Mouse (Mus musculus) forebrain, embryonic 10.5 days (tissue): ENCODE data around the gene Slc51a. TPM values are rescaled to one million over a fixed set of nuclear protein-coding genes. Genes with fewer than 3 reads are reported as not detected.
"Not testable (repeated sequence)": the region's sequence is repeated elsewhere in the genome, so short reads cannot be mapped to it uniquely, and the experiment has no call there.

ENCODE experiments used
- DNase-seq: peaks from one replicate; pipeline ENCODE4 v3.0.0-alpha.2; 2017; ENCODE audit warnings: low spot score; ENCODE audit errors: extremely low spot score
- H3K27ac ChIP-seq: fragments of 300-500 bp; sonication (generic); 2 replicates; pipeline ENCODE4 v1.5.1; 2016; ENCODE audit warnings: mild to moderate bottlenecking
- H3K27me3 ChIP-seq: fragments of 300-500 bp; sonication (generic); 2 replicates; pipeline ENCODE4 v1.6.1; 2016; ENCODE audit warnings: mild to moderate bottlenecking; ENCODE audit not compliant: poor library complexity, severe bottlenecking
- H3K36me3 ChIP-seq: fragments of 300-500 bp; sonication (generic); replicated peaks from 2 replicates; pipeline ENCODE4 v1.6.1; 2016; ENCODE audit warnings: mild to moderate bottlenecking, moderate library complexity
- H3K4me1 ChIP-seq: fragments of 300-500 bp; sonication (generic); 2 replicates; pipeline ENCODE4 v1.6.1; 2016
- H3K4me3 ChIP-seq: fragments of 300-500 bp; sonication (generic); 2 replicates; pipeline ENCODE4 v1.5.1; 2016; ENCODE audit warnings: mild to moderate bottlenecking, moderate library complexity
- H3K9me3 ChIP-seq: fragments of 300-500 bp; sonication (generic); 2 replicates; pipeline ENCODE4 v1.6.1; 2016; ENCODE audit warnings: mild to moderate bottlenecking, moderate library complexity
- WGBS: fragments of 180-500 bp; shearing (Covaris S2); methylation state at CpG from one replicate; pipeline ENCODE4 v1.1.7; 2016; 5-methylcytosine and 5-hydroxymethylcytosine counted together
- polyA plus RNA-seq: library from polyadenylated mRNA; unstranded; fragments of >200 nt; fragmentation: Nextera tagmentation; extraction: Ambion mirVana; gene quantifications from 2 replicates; pipeline ENCODE4 v1.2.1, GENCODE M21; 2016

Gene Slc51a
- polyA plus RNA-seq, 1 experiment from 2014 or later, result 0.37 TPM

DNA sequence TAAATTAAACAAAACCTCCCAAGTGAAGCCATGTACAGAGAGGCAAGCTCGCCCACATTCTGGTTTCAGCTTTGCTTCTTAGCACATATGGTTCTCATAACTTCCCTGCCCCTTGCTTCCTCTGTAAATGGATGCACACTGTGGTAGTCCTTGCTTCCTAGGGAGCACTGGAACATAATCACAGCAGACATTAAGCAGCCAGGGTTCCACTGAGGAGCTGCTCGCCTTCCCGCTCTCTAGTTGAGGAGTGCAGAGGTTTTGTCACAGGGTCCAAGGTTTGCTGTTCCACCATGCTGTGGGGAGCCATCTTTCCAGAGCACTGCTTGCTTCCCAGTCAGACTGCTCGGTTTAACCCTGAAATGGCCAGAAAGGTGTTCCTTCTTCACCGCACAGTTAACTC, 33.0 kb downstream of the Slc51a start:
- Histone ChIP-seq H3K4me3 (no peak overlapping the region), H3K27ac (peak overlapping the region; percentile 44; the same call in 1 of the 2 replicates), H3K9me3 (no peaks in the 10 kb centered on the region), H3K4me1 (no peaks in the 10 kb centered on the region; the same call in 1 of the 2 replicates), H3K27me3 (no peaks in the 10 kb centered on the region), H3K36me3 (peaks cover 37% of the 10 kb centered on the region)
- WGBS, result 76% methylated on average over 5 of the region's 5 CpGs
- DNase-seq, result peak; percentile 18

DNA sequence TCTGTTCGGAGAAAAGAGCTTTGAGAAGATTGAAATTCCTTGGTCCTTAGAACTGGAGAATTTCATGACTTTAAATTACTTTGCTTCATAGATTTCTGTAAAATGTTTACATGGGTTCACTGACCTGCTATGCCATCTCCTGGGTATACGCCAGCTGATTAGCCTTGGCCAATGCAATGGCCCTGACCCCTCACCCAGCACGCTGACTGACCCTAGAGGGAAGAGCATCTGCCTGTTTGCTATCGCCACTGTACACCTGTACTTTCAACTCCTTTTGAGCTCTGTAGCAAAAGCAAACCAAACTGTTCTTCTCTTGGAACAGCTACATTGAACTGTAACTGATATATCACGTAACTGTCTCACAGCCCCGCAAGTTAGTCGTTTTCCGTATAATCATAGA, 34.6 kb downstream of the Slc51a start:
- no peaks in the 10 kb centered on the region for H3K27me3 ChIP-seq
- H3K9me3 ChIP-seq, result no peaks in the 10 kb centered on the region
- no peak overlapping the region for H3K4me3 ChIP-seq
- no peaks in the 10 kb centered on the region; the same call in 1 of the 2 replicates for H3K4me1 ChIP-seq
- DNase-seq, result no peak
- no peak overlapping the region for H3K27ac ChIP-seq
- 96% methylated on average over 8 of the region's 8 CpGs for WGBS
- H3K36me3 ChIP-seq, result peaks cover 31% of the 10 kb centered on the region

DNA sequence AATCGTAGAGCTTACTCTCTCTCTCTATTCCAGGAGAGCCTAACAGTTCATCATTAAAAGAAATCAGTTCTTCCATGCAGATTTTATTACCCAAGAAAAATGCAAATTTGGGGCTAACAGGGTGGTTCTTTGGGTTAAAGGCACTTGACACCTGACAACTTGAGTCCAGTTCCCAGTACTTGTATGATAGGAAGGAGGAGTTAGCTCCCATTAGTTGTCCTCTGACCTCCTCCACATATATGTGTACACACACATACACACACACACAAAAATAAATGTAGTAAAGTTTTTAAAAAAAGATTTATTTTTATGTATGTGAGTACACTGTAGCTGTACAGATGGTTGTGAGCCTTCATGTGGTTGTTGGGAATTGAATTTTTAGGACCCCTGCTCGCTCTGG, 37.5 kb downstream of the Slc51a start:
- Histone ChIP-seq H3K27me3 (no peaks in the 10 kb centered on the region), H3K4me1 (no peaks in the 10 kb centered on the region; the same call in 1 of the 2 replicates), H3K4me3 (no peak overlapping the region), H3K36me3 (peaks cover 17% of the 10 kb centered on the region), H3K27ac (no peak overlapping the region), H3K9me3 (no peaks in the 10 kb centered on the region)
- WGBS, result 95% methylated on average over 2 of the region's 2 CpGs
- DNase-seq, result no peak

DNA sequence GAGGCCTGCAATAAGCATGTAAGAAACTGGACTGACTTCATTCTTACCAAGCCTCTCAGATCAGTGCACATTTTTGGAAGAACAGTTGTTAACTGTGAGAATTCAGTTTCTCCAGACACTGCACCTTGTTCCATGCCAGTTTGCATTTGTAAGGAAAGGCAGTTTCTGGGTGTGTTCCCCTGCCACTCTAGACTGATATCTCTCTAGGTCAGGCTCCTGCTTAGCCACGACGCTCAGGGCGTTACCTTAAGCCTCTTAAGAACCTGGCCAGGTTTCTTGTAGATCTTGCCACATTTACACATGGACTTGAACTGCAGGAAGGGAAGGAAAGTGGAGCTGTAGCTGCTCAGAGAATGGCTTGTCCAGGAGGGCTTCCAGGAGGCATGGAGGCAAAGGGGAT, 38.0 kb downstream of the Slc51a start:
- 87% methylated on average over 3 of the region's 3 CpGs for WGBS

DNA sequence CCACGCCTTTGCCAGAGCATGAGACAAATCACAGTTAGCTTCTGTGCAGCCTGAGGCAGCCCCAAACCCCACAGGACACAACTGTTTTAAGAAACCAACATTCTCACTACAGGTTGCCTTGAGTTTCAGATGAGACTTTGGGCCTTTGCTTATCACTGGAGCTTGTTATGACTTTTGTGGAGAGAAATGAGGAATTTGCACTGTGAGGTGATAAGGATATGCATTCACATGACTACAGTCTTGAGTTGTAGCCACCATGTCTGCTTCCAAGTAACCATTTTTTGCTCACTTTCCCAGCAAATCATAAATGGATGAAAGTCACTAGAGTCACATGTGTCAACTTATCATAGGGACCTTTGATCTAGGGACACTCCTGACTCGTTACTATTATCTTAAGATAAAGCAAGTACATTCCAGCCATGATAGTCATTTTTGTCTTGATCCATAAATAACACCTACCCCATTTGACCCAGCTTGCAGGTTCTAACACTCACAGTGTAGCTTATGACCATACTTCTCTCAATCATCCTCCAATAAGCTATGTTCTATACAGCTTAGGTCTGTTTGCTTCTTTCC, 41.0 kb downstream of the Slc51a start:
- WGBS, result 89% methylated on average over 2 of the region's 2 CpGs
- Histone ChIP-seq H3K36me3 (peaks cover 1% of the 10 kb centered on the region), H3K27me3 (no peaks in the 10 kb centered on the region), H3K4me3 (no peak overlapping the region), H3K9me3 (no peaks in the 10 kb centered on the region), H3K27ac (no peak overlapping the region), H3K4me1 (no peaks in the 10 kb centered on the region)
- DNase-seq, result no peak

More for the DNA sequence above, 38.0 kb downstream of the Slc51a start:
- Histone ChIP-seq H3K27ac (no peak overlapping the region), H3K4me1 (no peaks in the 10 kb centered on the region; the same call in 1 of the 2 replicates), H3K36me3 (peaks cover 16% of the 10 kb centered on the region), H3K9me3 (no peaks in the 10 kb centered on the region), H3K27me3 (no peaks in the 10 kb centered on the region), H3K4me3 (no peak overlapping the region)
- DNase-seq, result no peak

DNA sequence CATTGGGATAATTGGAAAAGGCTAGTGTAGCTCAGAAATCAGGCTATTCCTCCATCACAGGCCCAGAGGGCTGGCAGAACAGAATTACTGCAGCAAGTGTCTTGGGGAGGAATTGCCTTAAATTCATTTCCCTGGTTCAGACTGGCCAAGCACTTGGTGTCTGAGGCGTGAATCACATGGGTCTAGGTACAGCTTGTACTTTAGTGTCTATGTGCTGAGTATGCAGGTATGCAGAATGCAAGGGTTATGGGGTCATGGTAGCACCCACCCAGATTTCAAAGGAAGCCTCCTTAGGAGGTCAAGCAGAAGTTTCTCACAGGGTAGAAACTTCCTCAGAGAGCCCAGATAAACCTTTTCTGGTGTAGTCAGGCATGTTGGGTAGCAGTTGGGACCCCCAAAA, 42.1 kb downstream of the Slc51a start:
- 92% methylated on average over 1 of the region's 1 CpGs for WGBS
- no peaks in the 10 kb centered on the region for H3K4me1 ChIP-seq
- H3K4me3 ChIP-seq, result no peak overlapping the region
- peaks cover 8% of the 10 kb centered on the region; the same call in 1 of the 2 replicates for H3K36me3 ChIP-seq
- H3K27me3 ChIP-seq, result no peaks in the 10 kb centered on the region
- no peak for DNase-seq
- H3K9me3 ChIP-seq, result no peaks in the 10 kb centered on the region
- no peak overlapping the region for H3K27ac ChIP-seq

DNA sequence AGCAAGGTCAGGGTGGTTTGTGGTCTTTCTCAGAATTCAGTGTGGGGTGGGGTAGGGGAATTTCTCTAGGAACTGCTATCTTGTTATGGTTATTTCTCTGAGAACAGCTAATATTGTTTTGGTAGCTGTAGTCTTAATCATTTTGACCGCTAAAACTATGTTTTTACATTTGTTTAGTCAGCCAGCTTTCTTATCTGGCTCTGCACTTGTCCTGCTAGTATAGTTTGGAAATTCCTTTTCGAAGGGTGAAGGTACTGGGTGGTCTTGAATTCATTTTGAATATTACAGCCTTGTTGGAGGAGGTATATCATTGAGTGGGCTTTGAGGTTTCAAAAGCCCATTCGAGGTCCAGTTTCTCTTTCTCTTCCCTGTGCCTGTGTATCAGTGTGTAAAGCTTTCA, 43.1 kb downstream of the Slc51a start:
- H3K4me3 ChIP-seq, H3K9me3 ChIP-seq, H3K27ac ChIP-seq, H3K36me3 ChIP-seq, DNase-seq, H3K4me1 ChIP-seq, H3K27me3 ChIP-seq: not testable (repeated sequence)
- WGBS, result 94% methylated on average over 3 of the region's 3 CpGs

DNA sequence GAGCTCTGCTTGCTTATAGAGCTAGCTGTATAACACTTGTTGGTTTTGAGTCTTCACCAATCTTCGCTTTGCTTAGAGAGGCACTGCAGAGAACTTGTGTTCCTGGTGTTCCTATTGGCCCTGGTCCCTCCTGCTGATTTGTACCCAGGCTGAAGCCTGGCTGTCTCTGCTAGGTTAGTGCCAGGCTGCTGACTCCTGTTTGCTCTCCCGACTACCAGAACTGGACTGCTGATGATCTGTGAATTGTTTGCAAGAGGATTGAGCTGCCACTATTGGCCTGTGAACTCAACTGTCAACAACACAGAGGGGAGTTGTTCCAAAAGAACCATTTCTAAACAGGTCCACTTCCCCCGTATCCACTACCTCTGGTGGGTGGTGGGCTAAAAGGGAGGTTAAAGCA, 46.2 kb downstream of the Slc51a start:
- Histone ChIP-seq H3K4me3 (no peak overlapping the region), H3K4me1 (no peaks in the 10 kb centered on the region), H3K27ac (no peak overlapping the region), H3K9me3 (no peaks in the 10 kb centered on the region), H3K36me3 (peaks cover 8% of the 10 kb centered on the region; the same call in 1 of the 2 replicates), H3K27me3 (no peaks in the 10 kb centered on the region)
- no peak for DNase-seq
- 92% methylated on average over 3 of the region's 3 CpGs for WGBS

DNA sequence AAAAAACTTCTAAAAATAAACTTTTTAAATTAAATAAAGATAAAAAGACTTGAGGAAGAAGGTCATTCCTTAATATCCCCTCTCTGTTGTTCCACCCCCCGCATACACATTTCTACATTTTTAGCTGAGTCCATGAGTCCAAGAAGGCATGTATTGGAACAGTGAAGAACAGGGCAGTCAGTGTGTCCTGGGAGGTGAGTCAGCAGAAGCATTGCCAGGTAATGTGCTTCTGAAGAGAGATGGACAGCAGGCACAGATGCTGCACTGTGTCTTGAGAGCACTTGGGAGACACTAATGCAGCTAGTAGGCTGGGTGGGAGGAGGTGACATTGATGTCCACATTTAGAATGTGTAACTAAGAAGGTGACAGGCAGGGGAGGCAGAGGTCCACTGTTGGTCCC, 50.4 kb downstream of the Slc51a start:
- Histone ChIP-seq H3K4me3 (no peak overlapping the region), H3K36me3 (peaks cover 8% of the 10 kb centered on the region; the same call in 1 of the 2 replicates), H3K27me3 (no peaks in the 10 kb centered on the region), H3K9me3 (no peaks in the 10 kb centered on the region), H3K27ac (no peak overlapping the region), H3K4me1 (no peaks in the 10 kb centered on the region)
- no peak for DNase-seq
- 94% methylated on average over 1 of the region's 1 CpGs for WGBS

DNA sequence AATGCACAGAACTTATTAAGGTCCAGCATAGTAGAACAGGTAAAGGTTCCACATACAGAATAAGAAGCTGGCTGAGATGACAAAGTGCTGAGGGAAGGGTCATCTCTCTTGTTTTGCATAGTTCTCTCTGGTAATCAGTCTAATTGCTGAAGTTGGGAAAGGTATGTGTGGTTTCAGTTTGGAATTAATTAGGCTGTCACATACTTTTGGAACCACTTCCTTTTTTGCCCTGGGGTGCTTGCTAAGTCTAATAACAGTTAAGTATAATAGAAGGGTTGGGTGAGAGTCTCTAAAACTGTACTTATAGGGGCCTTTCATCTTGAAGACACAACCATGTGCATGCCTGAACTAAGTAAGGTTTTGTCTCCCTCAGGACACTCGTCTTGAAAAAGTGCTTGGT, 51.0 kb downstream of the Slc51a start:
- 68% methylated on average over 1 of the region's 1 CpGs for WGBS
- Histone ChIP-seq H3K36me3 (peaks cover 8% of the 10 kb centered on the region; the same call in 1 of the 2 replicates), H3K27me3 (no peaks in the 10 kb centered on the region), H3K9me3 (no peaks in the 10 kb centered on the region), H3K27ac (no peak overlapping the region), H3K4me3 (no peak overlapping the region), H3K4me1 (peaks cover 5% of the 10 kb centered on the region)
- DNase-seq, result no peak

DNA sequence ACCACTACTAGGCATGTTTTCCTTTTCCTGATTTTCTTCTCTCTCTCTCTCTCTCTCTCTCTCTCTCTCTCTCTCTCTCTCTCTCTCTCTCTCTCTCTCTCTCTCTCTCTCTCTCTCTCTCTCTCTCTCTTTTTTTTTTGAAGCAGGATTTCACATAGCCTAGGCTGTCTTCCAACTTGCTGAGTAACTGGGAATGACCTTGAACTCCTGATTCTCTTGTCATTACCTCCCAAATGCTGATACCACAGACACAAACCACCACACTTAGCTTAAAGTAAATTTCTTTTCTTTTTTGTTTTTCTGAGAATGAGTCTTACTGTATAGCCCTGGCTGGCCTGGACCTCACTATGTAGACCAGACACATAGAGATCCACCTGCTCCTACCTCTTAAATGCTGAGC, 53.0 kb downstream of the Slc51a start:
- H3K9me3 ChIP-seq, result no peaks in the 10 kb centered on the region
- no peak for DNase-seq
- H3K4me3 ChIP-seq, result no peak overlapping the region
- peaks cover 21% of the 10 kb centered on the region for H3K4me1 ChIP-seq
- no peak overlapping the region for H3K27ac ChIP-seq
- H3K36me3 ChIP-seq, result no peaks in the 10 kb centered on the region
- H3K27me3 ChIP-seq, result no peaks in the 10 kb centered on the region

DNA sequence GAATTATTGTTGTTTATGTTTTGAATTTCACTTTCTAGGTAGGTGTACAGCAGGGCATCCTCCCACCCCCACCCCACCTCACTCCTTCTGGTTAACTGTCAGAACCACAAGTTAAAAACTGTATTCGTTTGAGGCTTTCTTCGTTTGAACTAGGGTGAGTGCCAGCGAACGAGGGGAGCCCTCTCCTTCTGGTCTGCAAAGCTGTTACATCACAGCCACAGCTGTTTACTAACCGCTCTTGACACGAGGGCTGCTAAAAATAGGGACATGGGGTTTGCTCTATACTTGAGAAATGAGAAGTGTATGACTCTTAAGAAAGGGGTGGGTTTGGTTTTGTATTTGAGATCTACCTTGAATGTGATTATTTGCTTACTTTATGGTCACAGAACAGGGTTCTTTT, 53.6 kb downstream of the Slc51a start:
- Histone ChIP-seq H3K27me3 (no peaks in the 10 kb centered on the region), H3K9me3 (no peaks in the 10 kb centered on the region), H3K36me3 (no peaks in the 10 kb centered on the region), H3K27ac (no peak overlapping the region), H3K4me3 (no peak overlapping the region), H3K4me1 (peaks cover 27% of the 10 kb centered on the region)
- DNase-seq, result no peak
- WGBS, result 72% methylated on average over 6 of the region's 6 CpGs

DNA sequence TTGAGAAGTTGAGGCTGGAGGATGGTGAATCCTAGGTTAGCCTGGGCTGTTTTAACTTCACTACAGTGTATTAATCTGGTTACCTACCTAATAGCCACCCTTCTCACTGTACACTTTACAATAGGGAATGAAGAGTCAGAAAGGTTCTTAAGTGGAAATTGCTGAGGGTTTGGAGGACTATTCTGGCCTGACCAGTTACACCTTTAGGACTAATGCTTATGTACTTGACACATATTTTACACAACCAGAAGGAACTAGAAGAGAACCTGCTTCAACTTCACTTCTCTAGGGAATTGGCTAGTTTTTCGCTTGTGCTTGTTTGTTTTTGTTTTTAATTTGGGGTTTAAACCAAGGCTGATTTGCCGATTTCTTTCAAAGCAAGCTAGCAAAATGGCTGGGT, 54.5 kb downstream of the Slc51a start:
- no peak overlapping the region for H3K27ac ChIP-seq
- H3K9me3 ChIP-seq, result no peaks in the 10 kb centered on the region
- no peaks in the 10 kb centered on the region for H3K36me3 ChIP-seq
- H3K27me3 ChIP-seq, result no peaks in the 10 kb centered on the region
- H3K4me1 ChIP-seq, result peaks cover 27% of the 10 kb centered on the region
- no peak for DNase-seq
- H3K4me3 ChIP-seq, result no peak overlapping the region
- 76% methylated on average over 2 of the region's 2 CpGs for WGBS

DNA sequence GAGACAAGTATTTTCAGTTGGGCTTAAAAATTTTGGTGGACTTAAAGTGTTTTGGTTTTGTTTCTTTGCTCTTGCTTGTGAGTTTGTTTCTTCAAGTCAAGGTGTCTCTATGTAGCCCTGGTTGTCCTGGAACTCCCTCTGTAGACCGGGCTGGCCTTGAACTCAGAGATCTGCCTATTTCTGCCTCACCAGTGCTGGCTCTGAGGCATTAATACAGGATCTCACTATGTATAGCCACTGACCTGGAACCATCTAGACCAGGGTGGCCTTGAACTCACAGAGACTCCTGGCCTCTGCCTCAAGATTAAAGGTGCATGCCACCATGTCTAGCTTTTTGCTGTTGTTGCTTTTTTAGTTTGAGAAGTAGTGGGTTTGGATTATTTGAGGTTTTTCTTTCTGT, 55.8 kb downstream of the Slc51a start:
- H3K9me3 ChIP-seq, result no peaks in the 10 kb centered on the region
- H3K4me3 ChIP-seq, result peak overlapping the region; percentile 78
- 91% methylated on average over 1 of the region's 1 CpGs for WGBS

More for the DNA sequence above, 55.8 kb downstream of the Slc51a start:
- Histone ChIP-seq H3K36me3 (no peaks in the 10 kb centered on the region), H3K27me3 (no peaks in the 10 kb centered on the region), H3K27ac (no peak overlapping the region), H3K4me1 (peaks cover 27% of the 10 kb centered on the region)
- no peak for DNase-seq
